Mouse (Mus musculus) frontal cortex, postnatal 36 days (tissue): ENCODE data around the gene Gon7.
A peak's percentile ranks its signal among the peaks of the same experiment; 100 is the strongest.

Experiments
- DNase-seq, 2 experiments: peaks; one replicate each; pipeline ENCODE4 v3.0.0; 2022; ENCODE audit warnings: low spot score in 2 of 2

The Gon7 gene

DNA sequence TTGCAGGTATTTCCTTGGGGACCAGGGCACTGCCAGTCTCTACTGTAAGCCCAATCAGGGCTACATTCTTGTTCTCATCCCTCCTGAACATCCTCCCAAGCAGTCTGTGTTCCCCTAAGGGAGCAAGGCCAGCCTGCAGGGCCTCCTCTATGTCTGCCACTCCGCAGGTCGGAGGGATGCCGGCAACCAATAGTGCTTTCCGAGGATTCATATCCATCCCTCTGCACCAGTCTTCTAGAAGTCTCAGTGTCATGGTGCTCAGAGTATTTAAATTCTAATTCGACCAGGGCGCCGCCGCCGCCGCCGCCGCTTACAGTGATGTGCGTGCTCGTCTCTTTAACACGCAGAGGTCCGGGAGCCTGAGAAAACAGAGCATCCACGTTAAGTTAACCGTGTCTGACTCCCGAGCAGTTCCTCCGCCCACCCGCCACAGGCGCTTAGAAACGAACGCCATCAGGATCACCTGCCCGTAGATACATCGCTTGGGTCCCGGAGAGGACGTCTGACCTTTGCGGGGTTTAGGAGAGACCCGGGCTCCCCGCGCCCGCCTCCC, 14.5 kb downstream of the Gon7 start:
- no peak for DNase-seq

DNA sequence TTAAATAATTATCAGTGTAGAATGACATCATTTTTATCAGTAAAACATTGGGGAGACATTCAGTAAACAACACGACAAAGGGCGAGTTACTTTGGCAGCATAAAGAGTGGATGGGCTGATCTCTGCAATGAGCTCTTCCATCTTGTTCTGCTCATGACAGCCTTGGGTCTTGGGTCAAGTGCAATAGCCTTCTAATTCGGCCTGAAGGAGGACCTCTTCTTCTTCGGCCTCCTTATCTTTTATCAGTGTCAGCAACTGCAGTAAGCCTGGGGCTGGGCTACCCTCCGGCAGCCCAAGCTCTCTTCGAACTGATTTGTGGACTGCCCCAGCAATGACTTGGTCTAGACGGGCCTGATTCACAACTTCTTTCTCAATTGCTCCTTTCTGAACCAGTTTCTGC, 15.5 kb downstream of the Gon7 start:
- no peak for DNase-seq

DNA sequence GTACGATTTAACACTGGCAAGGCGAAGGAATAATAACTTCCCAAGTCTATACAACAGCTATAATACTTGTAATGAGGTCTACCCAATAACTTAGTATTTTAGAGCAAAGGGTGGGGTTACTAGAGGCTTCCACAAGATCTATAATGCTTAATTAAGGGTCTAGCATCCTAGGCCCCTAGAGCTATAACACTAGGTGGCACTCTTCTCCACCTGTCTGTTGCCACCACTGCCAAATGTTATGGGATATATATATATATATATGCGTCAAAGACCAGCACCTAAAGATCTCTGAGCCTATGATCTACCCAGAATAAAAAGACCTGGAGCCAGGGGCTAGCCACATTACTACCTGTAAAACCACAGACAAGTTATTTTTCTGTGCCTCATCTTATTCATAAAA, 17.3 kb downstream of the Gon7 start:
- DNase-seq = no peak

DNA sequence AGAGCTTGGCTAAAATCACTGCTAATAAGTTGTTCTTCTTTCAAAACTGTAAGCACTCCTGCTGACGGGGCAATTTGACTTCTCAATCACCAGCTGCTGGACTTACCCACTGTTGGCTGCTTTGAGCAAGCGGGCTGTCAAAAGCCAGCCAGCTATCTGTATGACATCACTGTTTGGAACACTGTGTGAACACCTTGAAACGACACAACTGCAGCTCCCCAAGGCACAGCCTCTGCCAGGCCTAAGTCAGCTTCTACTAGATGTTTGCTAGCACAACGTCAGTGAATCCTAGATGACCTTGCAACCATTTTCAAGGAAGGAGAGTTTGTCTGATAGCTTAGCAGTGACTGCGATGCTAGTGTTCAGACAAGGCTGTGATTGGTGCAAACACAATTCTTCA, 18.5 kb downstream of the Gon7 start:
- DNase-seq = no peak

DNA sequence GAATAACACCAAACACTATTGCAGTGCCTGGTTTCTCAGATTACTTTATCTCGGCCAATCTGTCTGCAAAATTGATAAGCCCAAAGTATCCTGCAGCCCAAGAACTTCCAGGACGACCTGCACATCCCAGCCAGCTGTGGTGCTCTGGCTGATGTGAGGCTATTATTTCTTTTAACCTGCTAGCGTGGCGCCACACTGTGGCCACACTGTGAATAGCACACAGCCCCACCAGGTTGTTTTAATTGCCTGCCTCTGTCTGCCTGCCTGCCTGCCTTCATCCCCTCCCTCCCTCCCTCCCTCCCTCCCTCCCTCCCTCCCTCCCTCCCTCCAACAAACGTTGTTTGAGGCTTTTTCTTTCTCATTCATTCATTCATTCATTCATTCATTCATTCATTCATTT, 24.2 kb downstream of the Gon7 start:
- DNase-seq = peak in 1 of 2 experiments; percentile 38

DNA sequence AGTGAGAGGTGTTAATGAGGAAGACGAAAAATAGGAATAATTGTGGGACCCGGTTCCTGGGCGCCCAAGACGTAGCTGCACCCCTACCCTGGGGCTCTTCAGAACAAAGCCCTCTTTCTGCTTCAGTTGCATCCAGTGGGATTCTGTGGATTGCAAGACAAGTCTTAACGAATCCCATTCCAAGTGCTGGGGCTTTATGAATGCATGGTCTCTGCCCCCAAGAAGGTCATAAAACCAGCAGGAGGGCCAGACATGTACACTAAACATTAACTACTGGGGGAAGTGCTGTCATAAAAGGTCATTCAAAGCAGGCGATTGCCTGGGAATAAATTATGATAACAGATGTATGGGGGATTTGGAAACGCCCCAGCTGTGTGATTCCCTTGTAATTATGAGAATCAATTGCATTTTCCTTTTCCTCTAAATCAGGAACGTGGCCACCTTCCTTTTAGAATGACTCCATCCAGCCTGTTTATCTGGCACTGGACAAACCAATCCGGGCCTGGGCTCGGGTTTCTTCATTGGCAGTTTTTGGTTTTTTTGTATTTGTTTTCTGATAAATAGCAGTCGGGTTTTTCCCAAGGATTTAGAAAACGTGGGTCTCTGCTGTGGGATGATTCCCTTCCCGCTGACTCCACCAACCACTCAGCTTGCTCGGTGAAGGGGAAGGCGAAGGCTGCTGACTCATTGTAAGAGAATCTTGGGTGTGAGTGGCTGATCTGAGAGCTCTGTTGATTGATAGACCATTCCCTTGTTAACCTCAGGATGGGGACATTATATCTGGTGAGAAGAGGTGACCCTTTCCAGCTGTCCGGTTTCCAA, 26.6 kb downstream of the Gon7 start:
- DNase-seq = no peak

DNA sequence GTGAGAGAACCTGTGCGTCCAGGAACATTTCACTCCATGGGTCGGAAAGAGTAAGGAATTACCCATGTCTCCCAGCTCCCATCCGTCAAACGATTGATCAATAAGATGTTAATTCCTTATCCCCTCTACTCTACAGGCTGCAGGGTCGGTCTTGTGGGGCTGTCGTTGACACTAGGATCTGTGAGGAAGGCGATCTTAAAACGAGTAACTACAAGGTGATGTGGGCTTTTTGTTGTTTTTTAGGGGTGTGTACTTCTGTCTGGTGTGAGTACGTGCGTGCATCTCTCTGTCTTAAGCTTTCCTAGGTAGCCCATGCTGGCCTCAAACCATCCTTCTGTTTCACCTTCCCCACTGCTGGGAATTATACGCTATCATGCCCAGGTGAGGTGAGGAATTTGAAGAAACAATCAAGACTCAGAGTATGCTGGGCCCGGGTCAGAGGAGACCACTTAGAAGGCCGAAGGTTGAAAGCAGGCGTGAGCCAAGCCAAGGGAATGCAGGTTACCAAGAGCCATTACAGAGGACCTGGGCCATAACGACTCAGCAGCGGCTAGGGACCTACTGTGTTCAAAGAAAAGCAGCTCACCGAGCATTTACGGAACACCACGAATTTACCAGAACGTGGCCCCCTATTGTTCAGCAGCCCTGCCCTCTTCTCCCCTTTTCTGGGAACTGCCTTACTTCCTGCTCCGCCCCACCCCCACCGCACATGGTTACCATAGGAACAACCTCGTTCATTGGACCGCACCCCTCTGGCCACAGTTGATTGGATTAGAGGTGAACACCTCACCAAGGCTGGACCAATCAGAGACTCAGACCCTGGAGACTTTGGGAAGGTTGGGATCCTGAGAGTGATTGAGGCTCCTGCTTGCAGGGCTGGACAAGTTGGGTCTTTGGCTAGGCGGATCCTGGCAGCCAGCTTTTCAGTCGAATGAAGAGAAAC, 27.5 kb downstream of the Gon7 start:
- peak in 1 of 2 experiments; percentile 79 for DNase-seq

DNA sequence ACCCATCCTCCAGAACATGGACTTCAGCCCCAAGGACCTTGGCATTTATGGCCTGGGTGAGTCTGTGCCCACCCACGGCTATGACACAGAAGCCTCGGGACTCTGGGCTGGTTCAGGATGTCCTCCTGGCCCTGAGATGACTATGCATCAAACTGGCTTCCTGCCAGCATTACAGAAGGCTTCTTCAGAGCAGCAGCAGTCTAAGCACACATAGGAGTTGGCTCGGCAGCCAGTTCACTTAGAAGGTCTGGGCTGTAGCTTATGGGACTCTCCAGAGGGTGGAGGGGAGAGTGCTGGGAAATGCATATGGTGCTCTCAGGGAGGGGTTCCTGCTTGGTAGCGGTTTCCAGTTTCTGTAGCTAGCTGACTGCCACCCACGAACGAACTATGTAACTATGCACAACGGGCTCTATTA, 31.8 kb downstream of the Gon7 start:
- DNase-seq = no peak

DNA sequence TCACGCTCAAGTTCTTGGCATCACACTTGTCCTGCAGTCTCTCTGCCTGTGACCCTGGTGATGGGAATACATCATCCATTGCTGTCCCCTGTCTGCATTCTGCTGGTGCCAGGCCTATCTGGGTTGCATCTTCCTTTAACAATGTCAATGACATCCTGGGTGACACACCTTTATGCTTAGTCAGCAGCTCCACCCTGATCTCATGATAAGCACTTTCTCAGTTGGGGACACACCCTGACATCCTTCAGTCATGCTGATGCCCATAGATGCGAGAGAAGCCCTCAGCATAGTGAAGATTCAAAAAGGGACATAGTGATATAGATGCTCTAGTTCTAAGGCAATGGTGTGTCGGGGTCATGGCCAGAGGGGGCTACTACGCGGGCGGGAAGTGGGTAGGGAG, 32.5 kb downstream of the Gon7 start:
- no peak for DNase-seq

DNA sequence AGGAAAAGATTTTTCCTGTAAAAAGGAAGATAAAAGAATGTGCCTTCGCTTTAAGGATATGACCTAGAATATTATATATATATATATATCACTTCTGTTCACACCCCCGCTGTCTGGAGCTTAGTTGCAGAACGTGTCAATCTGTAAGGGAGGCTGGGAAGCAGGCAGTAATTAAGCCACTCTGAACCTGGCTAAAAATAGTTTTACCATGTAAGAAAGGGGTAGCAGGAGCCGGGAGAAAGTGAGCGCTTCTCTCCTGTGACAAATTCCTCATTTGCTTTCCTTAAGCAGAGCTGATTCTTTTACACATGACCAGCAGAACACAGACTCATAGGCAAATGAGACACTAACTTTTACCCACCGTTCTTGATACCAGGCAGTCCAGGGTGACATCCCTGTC, 33.7 kb downstream of the Gon7 start:
- DNase-seq = peak in 1 of 2 experiments; percentile 71

DNA sequence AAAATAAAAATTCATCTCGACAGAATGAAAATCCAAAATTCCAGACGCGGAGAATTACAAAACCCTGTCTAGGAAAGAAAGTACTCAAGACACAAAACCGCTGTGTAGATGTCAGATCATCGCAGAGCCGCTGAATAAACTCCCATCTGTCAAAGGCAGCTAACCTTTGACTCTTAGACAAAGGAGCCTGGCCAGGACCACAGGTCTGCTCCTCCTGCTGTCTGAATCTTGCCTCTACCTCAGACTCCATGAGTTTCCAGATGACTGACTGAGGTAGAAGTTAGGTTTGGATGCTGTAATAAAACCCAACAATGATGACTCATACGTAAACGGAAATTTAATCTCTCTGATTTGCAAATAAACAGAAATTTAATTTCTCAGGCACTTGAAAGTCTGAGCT, 34.6 kb downstream of the Gon7 start:
- no peak for DNase-seq

DNA sequence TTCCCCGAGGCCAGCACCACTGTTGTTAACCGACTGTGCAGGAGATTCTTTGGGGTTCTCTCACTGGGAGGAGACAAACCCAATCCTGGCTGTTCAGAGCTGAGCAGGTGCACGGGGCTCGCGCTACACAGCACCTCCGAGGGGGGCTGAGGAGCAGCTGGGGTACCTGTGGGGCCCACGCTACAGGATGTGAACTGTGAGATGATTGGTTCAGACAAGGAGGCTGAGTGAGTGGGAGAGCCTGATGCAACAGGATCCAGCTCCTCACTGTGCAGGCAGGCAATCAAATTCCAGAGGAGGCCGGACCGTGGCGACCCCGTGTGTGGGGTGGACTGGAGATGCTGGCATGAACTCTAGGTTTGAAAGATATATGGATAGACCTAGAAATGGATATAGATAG, 35.2 kb downstream of the Gon7 start:
- DNase-seq = no peak

DNA sequence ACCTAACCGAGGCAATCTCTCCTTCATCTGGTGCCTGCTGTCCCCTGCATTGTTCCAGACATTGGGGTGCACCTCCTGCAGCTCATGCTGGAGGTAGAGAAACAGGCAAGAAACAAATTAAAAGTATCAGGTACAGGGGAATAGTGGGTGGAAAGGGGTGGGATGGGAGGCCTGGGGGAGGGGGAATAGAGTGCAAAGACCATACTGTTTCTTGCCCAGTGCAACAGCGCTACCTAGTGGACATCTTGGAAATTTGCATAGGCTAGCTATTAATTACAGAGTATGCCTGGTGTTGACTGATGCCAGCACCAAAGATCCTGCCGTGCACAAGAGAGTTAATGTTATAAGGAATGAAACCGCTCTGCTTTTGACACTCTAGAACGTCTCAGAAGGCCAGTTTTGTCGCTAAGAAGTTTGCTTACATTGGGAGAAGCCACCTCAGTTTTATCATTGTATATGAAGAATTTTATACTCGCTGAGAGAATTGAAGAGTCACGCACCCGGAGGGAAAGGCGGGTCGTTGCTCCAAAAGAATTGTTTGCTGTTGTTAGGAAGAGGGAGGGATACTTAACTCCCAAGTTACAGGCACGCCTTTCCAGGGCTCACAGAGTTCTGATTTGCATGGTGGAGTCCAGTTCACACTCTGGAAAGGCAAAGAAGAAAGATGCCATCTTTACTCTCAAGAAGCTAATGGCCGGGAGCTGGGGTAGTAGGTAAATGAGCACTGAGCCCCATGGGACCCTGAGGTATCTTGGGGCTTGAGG, 37.9 kb downstream of the Gon7 start:
- DNase-seq = no peak

DNA sequence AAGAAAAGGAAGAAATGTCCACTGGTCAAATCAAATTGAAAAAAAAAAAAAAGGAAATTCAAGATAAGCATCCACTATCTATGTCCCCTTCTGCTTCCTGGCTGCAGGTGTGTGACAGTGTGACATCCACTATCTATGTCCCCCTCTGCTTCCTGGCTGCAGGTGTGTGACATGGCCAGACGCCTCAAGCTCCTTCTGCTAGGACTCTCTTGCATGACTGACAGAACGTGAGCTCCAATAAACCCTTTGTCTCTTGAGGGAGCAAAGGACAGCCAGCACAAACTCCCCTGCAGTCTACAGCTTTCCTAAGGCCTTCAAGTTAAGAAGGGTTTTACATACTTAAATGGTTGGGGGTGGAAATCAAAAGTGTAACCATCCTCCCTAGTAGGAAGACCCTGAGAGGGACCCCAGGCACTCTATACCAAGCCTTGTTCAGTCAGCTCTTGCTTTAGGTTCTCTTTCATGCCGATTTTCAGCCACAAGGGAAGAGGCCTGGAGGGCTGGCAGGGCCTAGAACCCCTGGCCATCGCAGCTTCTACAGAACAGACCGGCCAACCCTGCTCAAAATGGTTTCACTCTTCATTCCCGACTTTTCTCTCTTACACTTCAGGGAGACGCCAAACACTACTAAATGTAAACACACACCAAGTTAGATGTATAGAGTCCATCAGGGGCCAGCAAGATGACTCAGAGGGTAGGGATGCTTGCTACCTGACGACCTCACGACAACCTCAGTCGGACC, 42.8 kb downstream of the Gon7 start:
- no peak for DNase-seq

DNA sequence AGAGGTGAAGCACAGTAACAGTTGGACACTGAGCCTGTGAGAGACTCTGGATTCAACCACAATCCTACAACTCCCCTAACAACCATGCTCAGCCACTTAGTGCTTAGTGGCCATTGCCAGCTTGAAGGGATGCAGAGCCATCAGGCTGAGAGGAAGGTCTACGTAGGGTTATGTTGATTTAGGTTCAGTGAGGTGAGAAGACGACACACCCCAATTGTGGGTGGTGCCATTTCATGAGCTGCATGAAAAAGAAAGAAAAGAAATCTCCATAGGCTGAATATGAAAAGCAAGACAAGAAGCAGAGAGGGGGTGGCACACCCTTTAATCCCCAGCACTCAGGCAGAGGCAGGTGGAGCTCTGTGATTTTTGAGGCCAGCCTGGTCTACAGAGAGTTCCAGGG, 43.5 kb downstream of the Gon7 start:
- DNase-seq = no peak

DNA sequence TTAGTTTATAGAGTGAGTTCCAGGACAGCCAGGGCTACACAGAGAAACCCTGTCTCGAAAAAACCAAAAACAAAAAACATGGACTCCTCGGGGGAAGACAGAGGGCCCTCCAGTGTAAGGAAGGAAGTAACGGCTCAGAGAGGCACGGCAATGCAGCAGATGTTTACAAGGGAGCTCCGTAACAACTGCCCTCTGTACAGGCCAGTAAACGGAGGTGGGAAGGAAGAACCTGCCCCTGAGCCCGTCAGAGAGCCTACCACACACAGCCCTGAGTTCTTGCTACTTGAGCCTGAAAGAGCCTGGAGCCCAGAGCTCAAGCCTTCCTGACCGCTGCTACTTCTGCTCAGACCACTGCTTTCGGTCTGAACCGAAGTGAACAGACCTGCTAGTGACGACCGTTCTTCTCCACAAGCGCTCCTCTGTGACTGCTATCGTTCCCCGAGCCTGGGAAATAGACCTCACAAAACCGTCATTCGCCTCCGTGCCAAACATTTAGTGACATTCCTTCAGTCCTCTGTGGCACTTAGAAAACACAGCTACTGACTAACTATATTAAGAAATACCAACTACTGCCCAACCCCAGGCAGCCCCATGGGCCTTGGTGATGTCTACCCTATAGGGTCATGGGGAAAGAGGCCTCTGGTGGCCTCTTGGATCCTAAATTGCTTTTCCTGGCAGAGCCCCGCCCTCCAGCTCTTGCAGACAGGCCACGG, 44.3 kb downstream of the Gon7 start:
- no peak for DNase-seq

DNA sequence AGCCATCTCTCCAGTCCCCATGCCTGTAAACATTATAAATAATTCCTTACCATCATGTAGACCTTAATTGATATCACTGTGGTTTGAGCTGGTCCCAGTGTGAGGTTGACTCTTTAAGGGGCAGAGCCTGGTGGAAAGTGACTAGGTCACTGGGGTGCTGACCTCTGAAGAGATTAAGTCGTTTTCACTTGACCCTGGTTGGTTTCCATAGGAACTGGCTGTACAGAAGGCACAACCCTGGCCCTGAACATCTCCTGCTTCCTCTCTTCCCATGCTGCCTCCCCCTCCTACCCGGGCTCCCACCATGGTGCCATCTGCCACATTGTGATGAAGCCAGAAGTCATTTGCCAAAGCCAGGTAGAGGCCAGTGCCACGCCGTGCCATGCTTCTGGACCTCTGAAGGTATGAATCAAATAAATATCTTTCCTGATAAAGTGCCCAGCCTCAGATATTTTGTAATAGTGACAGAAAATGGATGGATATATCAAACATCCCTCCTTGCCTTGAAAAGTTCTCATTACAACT, 46.7 kb downstream of the Gon7 start:
- DNase-seq = no peak

DNA sequence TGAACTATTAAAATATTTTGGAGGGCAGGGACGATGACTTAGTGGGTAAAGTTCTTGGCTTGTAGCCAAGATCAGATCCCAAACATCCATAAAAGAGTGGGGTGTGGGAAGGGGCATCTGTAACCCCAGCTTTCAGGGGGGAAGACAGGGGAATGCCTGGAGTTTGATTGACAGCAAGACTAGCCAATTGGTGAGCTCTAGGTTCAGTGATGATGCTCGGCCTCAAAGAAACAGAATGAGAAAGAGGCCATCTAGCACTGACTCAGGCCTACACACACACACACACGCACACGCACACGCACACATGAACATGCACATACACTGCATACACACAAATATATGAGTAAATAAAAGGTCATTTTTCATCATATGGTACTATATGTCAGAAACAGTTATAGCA, 47.7 kb downstream of the Gon7 start:
- no peak for DNase-seq

DNA sequence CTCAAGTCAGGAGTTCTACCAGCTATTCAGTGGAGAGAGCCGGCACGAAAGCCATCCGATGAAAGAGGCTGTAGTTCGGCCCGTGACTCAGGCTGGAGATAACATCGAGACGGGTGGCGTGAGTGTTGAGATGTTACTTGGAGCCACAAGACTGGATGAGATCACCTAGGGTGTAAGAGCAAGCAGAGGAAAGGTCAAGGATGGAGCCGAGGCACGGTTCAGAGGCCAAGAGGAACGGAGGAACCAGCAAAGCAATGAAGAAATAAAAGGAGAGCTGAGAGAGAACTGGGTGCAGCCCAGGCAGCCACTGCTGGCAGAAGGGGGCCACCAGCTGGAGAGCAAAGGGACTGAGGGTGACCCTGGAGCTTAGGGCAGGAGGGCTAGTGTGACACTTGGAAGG, 49.4 kb downstream of the Gon7 start:
- DNase-seq = no peak

DNA sequence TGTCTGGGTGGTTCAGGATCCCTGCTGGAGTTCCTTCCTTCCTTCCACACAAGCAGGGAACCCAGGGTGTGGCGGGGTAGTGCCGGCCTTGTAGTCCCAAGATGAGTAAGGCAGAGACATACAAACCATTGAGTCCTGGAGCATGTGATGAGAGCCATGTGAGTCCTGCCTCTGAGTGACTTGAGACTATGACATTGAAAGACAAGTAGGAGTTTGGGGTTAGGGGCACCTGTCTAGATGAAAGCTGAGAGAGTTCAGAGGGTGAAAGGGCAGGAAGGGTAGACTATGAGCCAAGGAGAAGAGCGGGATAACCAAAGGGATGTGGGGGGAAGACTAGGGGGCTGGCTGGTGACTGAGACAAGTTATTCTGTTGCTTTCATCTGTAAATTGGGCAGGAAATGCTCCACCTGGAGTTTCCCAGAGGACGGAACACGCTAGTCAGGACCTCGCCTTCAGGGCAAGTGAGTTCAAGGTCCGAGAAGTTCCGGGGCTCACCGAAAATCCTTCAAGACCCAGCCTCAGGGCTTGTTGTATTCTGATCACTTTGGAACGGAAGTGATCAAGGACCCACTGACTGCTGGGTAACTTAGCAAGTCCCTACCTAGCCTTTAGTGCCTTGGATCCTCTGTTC, 50.7 kb downstream of the Gon7 start:
- DNase-seq = no peak
